14 mouse cellular contexts compared by ENCODE assay signal in genomic region chr6:17348011-17348410, GRCm38 (mm10).
"Had no signal": no experiment of that assay in that cellular context is flagged by ENCODE, and none has a peak within 500 bp of the region (broad histone marks: within the 10 kb centered on the region; RNA-seq: fewer than 3 reads in every experiment).

No protein-coding gene starts in this region.

- H3K27ac ChIP-seq: limb, embryonic 12.5 days; liver, embryonic 15.5 days; midbrain, embryonic 10.5 days; midbrain, embryonic 15.5 days had no signal

- H3K27me3 ChIP-seq: limb, embryonic 12.5 days; liver, embryonic 15.5 days; midbrain, embryonic 15.5 days had no signal

- H3K4me2 ChIP-seq: limb, embryonic 12.5 days; liver, embryonic 15.5 days; lung, embryonic 14.5 days; midbrain, embryonic 15.5 days had no signal

- H3K9ac ChIP-seq: limb, embryonic 12.5 days; liver, embryonic 15.5 days; lung, embryonic 14.5 days; midbrain, embryonic 15.5 days had no signal

- H3K4me3 ChIP-seq: limb, embryonic 12.5 days; liver, embryonic 15.5 days; midbrain, embryonic 10.5 days; midbrain, embryonic 15.5 days had no signal

- ATAC-seq: midbrain, embryonic 15.5 days had no signal

- DNase-seq: kidney, adult 2 months; kidney, postnatal 25 days; layer of hippocampus, adult 9-11 months; layer of hippocampus, postnatal 36 days; lung, embryonic 14.5 days; lung, postnatal 10 days; lung, postnatal 4 days; spleen, adult 18-20 months; thymus, adult 2 months; thymus, postnatal 25 days had no signal

- H3K36me3 ChIP-seq: limb, embryonic 12.5 days; liver, embryonic 15.5 days; midbrain, embryonic 10.5 days; midbrain, embryonic 15.5 days had no signal

- H3K9me3 ChIP-seq: limb, embryonic 12.5 days; liver, embryonic 15.5 days; midbrain, embryonic 10.5 days; midbrain, embryonic 15.5 days had no signal

- H3K4me1 ChIP-seq: limb, embryonic 12.5 days; liver, embryonic 15.5 days; midbrain, embryonic 10.5 days; midbrain, embryonic 15.5 days had no signal
